Mouse (Mus musculus): Measurements from ENCODE around the gene Tesk1. TPM values are rescaled to one million over a fixed set of nuclear protein-coding genes. Genes with fewer than 3 reads are reported as not detected.

Gene Tesk1
- total RNA-seq, 1 experiment from 2014 or later: 12.9 TPM

GRCm38 (mm10) chr4:43417269-43418062, 24.3 kb upstream of the Tesk1 start:
- ATAC-seq (replicated peaks; ENCODE audit: insufficient number of reproducible peaks, low FRiP score, low TSS enrichment, poor library complexity, severe bottlenecking): no peak

- ATAC-seq (replicated peaks; ENCODE audit: insufficient number of reproducible peaks, low FRiP score, low TSS enrichment, poor library complexity, severe bottlenecking): no peak
Observed at GRCm38 (mm10) chr4:43418450-43418849, 23.3 kb upstream of the Tesk1 start.

- ATAC-seq (replicated peaks; ENCODE audit: insufficient number of reproducible peaks, low FRiP score, low TSS enrichment, poor library complexity, severe bottlenecking): no peak
Observed at GRCm38 (mm10) chr4:43418973-43419656, 22.6 kb upstream of the Tesk1 start.

GRCm38 (mm10) chr4:43419801-43420281, 21.9 kb upstream of the Tesk1 start:
- peak; percentile 45; the same call in 1 of the 2 replicates for ATAC-seq (replicated peaks; ENCODE audit: insufficient number of reproducible peaks, low FRiP score, low TSS enrichment, poor library complexity, severe bottlenecking)

GRCm38 (mm10) chr4:43420305-43420704, 21.4 kb upstream of the Tesk1 start:
- ATAC-seq (replicated peaks; ENCODE audit: insufficient number of reproducible peaks, low FRiP score, low TSS enrichment, poor library complexity, severe bottlenecking): peak; percentile 64; the same call in 1 of the 2 replicates

- ATAC-seq (replicated peaks; ENCODE audit: insufficient number of reproducible peaks, low FRiP score, low TSS enrichment, poor library complexity, severe bottlenecking): no peak
Observed at GRCm38 (mm10) chr4:43421632-43422240, 20.0 kb upstream of the Tesk1 start.

- ATAC-seq (replicated peaks; ENCODE audit: insufficient number of reproducible peaks, low FRiP score, low TSS enrichment, poor library complexity, severe bottlenecking): no peak
Observed at GRCm38 (mm10) chr4:43423267-43423934, 18.3 kb upstream of the Tesk1 start.

GRCm38 (mm10) chr4:43424072-43424471, 17.7 kb upstream of the Tesk1 start:
- ATAC-seq (replicated peaks; ENCODE audit: insufficient number of reproducible peaks, low FRiP score, low TSS enrichment, poor library complexity, severe bottlenecking): no peak

GRCm38 (mm10) chr4:43425197-43425596, 16.5 kb upstream of the Tesk1 start:
- no peak for ATAC-seq (replicated peaks; ENCODE audit: insufficient number of reproducible peaks, low FRiP score, low TSS enrichment, poor library complexity, severe bottlenecking)

GRCm38 (mm10) chr4:43425648-43426380, 15.9 kb upstream of the Tesk1 start:
- ATAC-seq (replicated peaks; ENCODE audit: insufficient number of reproducible peaks, low FRiP score, low TSS enrichment, poor library complexity, severe bottlenecking): no peak

- no peak for ATAC-seq (replicated peaks; ENCODE audit: insufficient number of reproducible peaks, low FRiP score, low TSS enrichment, poor library complexity, severe bottlenecking)
Observed at GRCm38 (mm10) chr4:43426487-43426886, 15.3 kb upstream of the Tesk1 start.

GRCm38 (mm10) chr4:43427501-43428179, 14.1 kb upstream of the Tesk1 start:
- ATAC-seq (replicated peaks; ENCODE audit: insufficient number of reproducible peaks, low FRiP score, low TSS enrichment, poor library complexity, severe bottlenecking): 0 out of 2 replicates have a peak, but pooled peaks have one; percentile 11

- ATAC-seq (replicated peaks; ENCODE audit: insufficient number of reproducible peaks, low FRiP score, low TSS enrichment, poor library complexity, severe bottlenecking): no peak
Observed at GRCm38 (mm10) chr4:43428180-43428861, 13.4 kb upstream of the Tesk1 start.

GRCm38 (mm10) chr4:43428946-43429345, 12.8 kb upstream of the Tesk1 start, which contains the start of gene Fam166b:
Gene Fam166b (minus strand): TSS chr4:43429134.
- ATAC-seq (replicated peaks; ENCODE audit: insufficient number of reproducible peaks, low FRiP score, low TSS enrichment, poor library complexity, severe bottlenecking): no peak

- ATAC-seq (replicated peaks; ENCODE audit: insufficient number of reproducible peaks, low FRiP score, low TSS enrichment, poor library complexity, severe bottlenecking): 0 out of 2 replicates have a peak, but pooled peaks have one; percentile 59
Observed at GRCm38 (mm10) chr4:43431690-43432089, 10.0 kb upstream of the Tesk1 start.

GRCm38 (mm10) chr4:43432832-43433231, 8.9 kb upstream of the Tesk1 start:
- ATAC-seq (replicated peaks; ENCODE audit: insufficient number of reproducible peaks, low FRiP score, low TSS enrichment, poor library complexity, severe bottlenecking): no peak

GRCm38 (mm10) chr4:43442044-43442443, 305 bp downstream of the Tesk1 start:
- ATAC-seq (replicated peaks; ENCODE audit: insufficient number of reproducible peaks, low FRiP score, low TSS enrichment, poor library complexity, severe bottlenecking): peak; percentile 96
